Mouse (Mus musculus) left cerebral cortex, adult 2 months (tissue): ENCODE measurements around the gene Ppp1r13l. TPM values are rescaled to one million over a fixed set of nuclear protein-coding genes. Genes with fewer than 3 reads are reported as not detected.

ENCODE experiments used
- DNase-seq, 2 experiments: peaks; one replicate each; pipeline ENCODE4 v3.0.0; 2021 to 2022; ENCODE audit warnings: low spot score in 2 of 2, mixed read lengths in 1 of 2; ENCODE audit errors: extremely low spot score in 1 of 2
- H3K27ac ChIP-seq: fragments of 200-600 bp; 2 replicates; pipeline ENCODE4 v1.8.1; 2022
- H3K4me3 ChIP-seq: fragments of 200-600 bp; 2 replicates; pipeline ENCODE4 v1.8.1; 2022
- CTCF ChIP-seq: fragments of 200-600 bp; IDR thresholded peaks from 2 replicates; pipeline ENCODE4 v1.8.1; 2022; ENCODE audit warnings: antibody characterized with exemption, mild to moderate bottlenecking, moderate library complexity
- intact Hi-C: fragments of 180-260 bp; cut with DNase I; formaldehyde crosslinking; loops from one replicate; pipeline ENCODE4 v1.15.1; 2025
- total RNA-seq, 2 experiments: library from RNA; stranded (reverse); gene quantifications; 2 replicates each; pipeline ENCODE4 v1.2.3; 2021

Ppp1r13l gene
- total RNA-seq, 2 experiments from 2014 or later = 7.7 to 7.8 TPM

- Histone ChIP-seq H3K27ac (no peak overlapping the region), H3K4me3 (no peak overlapping the region)
- DNase-seq = no peak
- TF ChIP-seq CTCF = no peak
- intact Hi-C loops = no loop called here
Observed at GRCm38 (mm10) chr7:19375368-19375767, 15.8 kb downstream of the Ppp1r13l start.

GRCm38 (mm10) chr7:19376019-19376418 is 16.5 kb downstream of the Ppp1r13l start:
- H3K27ac ChIP-seq = no peak overlapping the region
- H3K4me3 ChIP-seq = no peak overlapping the region
- DNase-seq = no peak
- intact Hi-C loops = no loop called here
- TF ChIP-seq CTCF = no peak

- H3K27ac ChIP-seq = no peak overlapping the region
- no peak overlapping the region for H3K4me3 ChIP-seq
- intact Hi-C loops = no loop called here
- TF ChIP-seq CTCF = no peak
- DNase-seq = no peak
Observed at GRCm38 (mm10) chr7:19378049-19378448, 18.5 kb downstream of the Ppp1r13l start.

GRCm38 (mm10) chr7:19381377-19382165 is 22.0 kb downstream of the Ppp1r13l start, which contains the start of gene Ercc2:
Gene Ercc2, plus strand, starts transcription at chr7:19382010.
- H3K27ac ChIP-seq = no peak within 1 kb of the TSS; the same call in 1 of the 2 replicates
- DNase-seq = peak; percentile 98 to 99
- intact Hi-C loops = no loop called here
- H3K4me3 ChIP-seq = peak within 1 kb of the TSS; percentile 85
- no peak for TF ChIP-seq CTCF

- no peak for DNase-seq
Observed at GRCm38 (mm10) chr7:19382166-19382541, 22.6 kb downstream of the Ppp1r13l start.

GRCm38 (mm10) chr7:19383708-19384107 is 24.2 kb downstream of the Ppp1r13l start:
- intact Hi-C loops = no loop called here
- no peak for DNase-seq
- no peak overlapping the region for H3K4me3 ChIP-seq
- no peak overlapping the region for H3K27ac ChIP-seq
- no peak for TF ChIP-seq CTCF

More at GRCm38 (mm10) chr7:19382166-19382541, 22.6 kb downstream of the Ppp1r13l start:
- H3K4me3 ChIP-seq = peak overlapping the region; percentile 85
- H3K27ac ChIP-seq = no peak overlapping the region; the same call in 1 of the 2 replicates
- peak; percentile 16 for TF ChIP-seq CTCF
- intact Hi-C loops = no loop called here

GRCm38 (mm10) chr7:19388699-19389413 is 29.3 kb downstream of the Ppp1r13l start:
- Histone ChIP-seq H3K27ac (peak overlapping the region; percentile 53), H3K4me3 (no peak overlapping the region)
- DNase-seq = no peak
- no peak for TF ChIP-seq CTCF
- intact Hi-C loops = no loop called here

- TF ChIP-seq CTCF = no peak
- DNase-seq = no peak
- Histone ChIP-seq H3K4me3 (no peak overlapping the region), H3K27ac (no peak overlapping the region)
- intact Hi-C loops = no loop called here
Observed at GRCm38 (mm10) chr7:19394484-19394883, 34.9 kb downstream of the Ppp1r13l start.

GRCm38 (mm10) chr7:19399496-19400280 is 40.1 kb downstream of the Ppp1r13l start:
- Histone ChIP-seq H3K27ac (no peak overlapping the region), H3K4me3 (no peak overlapping the region)
- TF ChIP-seq CTCF = no peak
- DNase-seq = no peak
- intact Hi-C loops = no loop called here

GRCm38 (mm10) chr7:19400946-19401345 is 41.4 kb downstream of the Ppp1r13l start:
- intact Hi-C loops = no loop called here
- peak; percentile 27; the same call in 1 of the 2 replicates for TF ChIP-seq CTCF

GRCm38 (mm10) chr7:19402535-19403112 is 43.1 kb downstream of the Ppp1r13l start:
- H3K27ac ChIP-seq = no peak overlapping the region
- TF ChIP-seq CTCF = no peak
- intact Hi-C loops = no loop called here
- DNase-seq = no peak
- H3K4me3 ChIP-seq = no peak overlapping the region

More at GRCm38 (mm10) chr7:19400946-19401345, 41.4 kb downstream of the Ppp1r13l start:
- no peak for DNase-seq
- Histone ChIP-seq H3K27ac (no peak overlapping the region), H3K4me3 (no peak overlapping the region)
